Mouse (Mus musculus): ENCODE data around the gene Sirpa.
A peak's percentile ranks its signal among the peaks of the same experiment; 100 is the strongest.

The Sirpa gene

GRCm38 (mm10) chr2:129633077-129633732, 40.6 kb downstream of the Sirpa start:
- peak; percentile 88 to 92 for DNase-seq (ENCODE audit: low spot score in 2 of 2)

GRCm38 (mm10) chr2:129633982-129634381, 41.3 kb downstream of the Sirpa start:
- DNase-seq (ENCODE audit: low spot score in 2 of 2): no peak

DNA sequence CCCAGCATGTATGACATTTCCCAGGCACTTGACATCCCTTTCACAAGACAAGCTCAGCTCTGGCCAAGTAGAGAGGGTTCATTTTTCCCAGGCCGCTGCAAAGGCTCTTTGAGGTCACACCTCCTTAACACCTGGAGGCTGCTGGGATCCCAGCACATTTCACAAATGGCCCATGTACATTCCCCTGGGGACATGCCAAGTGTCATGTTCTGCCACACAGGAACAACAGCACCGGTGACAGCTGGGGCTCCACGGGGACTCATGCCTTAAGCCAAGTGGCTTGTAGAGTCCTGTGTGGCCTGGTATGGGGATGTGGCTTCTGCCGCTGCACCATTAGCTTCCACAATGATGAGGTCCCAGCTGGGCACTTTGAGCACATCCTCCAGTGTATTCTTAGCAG, 60.0 kb downstream of the Sirpa start:
- DNase-seq (ENCODE audit: low spot score in 2 of 2): peak in 1 of 2 experiments; percentile 11

GRCm38 (mm10) chr2:129653632-129654031, 61.0 kb downstream of the Sirpa start:
- DNase-seq (ENCODE audit: low spot score in 2 of 2): no peak

- no peak for DNase-seq (ENCODE audit: low spot score in 2 of 2)
Observed at GRCm38 (mm10) chr2:129654233-129654950, 61.8 kb downstream of the Sirpa start.

GRCm38 (mm10) chr2:129655033-129655432, 62.4 kb downstream of the Sirpa start:
- DNase-seq (ENCODE audit: low spot score in 2 of 2): no peak

DNA sequence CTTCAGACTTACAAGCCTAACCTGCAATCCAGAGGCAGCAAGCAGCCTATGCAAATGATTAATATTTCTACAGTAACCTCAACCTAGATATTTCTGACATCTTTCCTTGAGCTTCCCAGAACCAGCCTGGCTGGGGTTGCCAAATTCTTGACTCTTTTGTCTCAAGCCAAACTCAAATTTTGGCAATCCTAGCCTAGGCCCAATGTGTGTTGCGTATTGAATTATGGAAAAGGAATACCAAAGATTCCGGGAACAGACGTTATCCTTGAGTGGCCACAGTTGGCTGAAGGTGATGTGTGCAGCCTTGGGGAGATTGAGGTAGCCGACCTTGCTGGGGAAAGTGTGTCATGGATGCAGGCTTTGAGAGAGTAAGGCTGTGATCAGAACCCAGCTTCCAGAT, 66.2 kb downstream of the Sirpa start:
- DNase-seq (ENCODE audit: low spot score in 2 of 2): no peak

DNA sequence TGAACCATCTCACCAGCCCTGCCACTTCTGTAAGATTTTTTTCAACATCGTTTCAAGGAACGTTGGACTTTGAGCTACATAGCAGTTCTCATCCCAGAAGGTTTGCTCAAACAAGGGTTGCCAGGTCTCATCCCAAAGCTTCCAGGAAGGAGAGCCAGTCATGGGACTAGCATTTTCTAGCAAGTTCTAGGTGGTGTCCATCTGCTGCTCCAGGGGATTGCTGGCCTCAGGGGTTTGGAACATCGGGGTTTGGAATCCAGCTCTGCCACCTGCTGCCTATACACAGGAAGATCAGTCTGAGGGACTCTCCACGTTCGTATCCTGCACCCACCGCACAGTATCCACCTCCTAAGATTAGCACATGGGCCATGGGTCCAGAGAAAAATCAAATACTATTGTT, 67.4 kb downstream of the Sirpa start:
- DNase-seq (ENCODE audit: low spot score in 2 of 2): peak in 1 of 2 experiments; percentile 15

DNA sequence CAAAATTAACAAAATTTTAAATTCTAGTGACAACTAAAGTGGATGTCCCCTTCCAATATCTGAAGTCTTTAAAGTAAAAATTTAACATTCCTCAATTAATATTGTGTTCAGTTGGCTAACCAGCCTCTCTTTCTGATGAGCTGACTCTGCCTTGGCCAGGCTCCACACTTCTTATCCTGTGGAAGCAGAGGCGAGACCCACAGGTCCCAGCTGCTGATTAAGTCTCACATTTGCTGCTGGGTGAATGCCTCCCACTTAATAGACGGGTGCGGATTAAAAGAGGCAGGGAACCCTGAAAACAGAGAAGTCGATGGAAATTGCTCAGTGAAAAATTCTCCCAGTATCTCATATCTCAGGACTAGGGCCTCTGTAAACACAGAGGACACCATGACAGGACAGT, 69.8 kb downstream of the Sirpa start:
- DNase-seq (ENCODE audit: low spot score in 2 of 2): no peak

DNA sequence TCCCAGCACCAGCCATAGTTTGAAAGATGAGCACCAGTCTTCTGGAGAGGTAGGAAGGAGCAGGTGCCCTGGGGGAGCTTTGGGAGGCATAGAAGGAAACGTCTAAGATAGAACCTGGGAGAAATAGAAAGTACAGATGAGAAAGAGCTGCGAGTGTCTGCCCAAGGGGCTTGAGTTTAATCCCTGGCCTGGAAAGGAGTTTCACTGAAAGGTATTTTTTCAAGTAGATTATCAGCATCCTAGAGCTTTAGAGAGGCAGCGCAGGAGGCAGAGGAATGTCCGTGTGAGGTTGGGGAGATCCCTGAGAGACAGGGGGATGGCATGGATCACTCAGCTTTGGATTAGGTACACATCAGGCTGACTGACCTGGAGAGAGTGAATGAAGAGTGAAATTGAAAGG, 79.3 kb downstream of the Sirpa start:
- no peak for DNase-seq (ENCODE audit: low spot score in 2 of 2)

DNA sequence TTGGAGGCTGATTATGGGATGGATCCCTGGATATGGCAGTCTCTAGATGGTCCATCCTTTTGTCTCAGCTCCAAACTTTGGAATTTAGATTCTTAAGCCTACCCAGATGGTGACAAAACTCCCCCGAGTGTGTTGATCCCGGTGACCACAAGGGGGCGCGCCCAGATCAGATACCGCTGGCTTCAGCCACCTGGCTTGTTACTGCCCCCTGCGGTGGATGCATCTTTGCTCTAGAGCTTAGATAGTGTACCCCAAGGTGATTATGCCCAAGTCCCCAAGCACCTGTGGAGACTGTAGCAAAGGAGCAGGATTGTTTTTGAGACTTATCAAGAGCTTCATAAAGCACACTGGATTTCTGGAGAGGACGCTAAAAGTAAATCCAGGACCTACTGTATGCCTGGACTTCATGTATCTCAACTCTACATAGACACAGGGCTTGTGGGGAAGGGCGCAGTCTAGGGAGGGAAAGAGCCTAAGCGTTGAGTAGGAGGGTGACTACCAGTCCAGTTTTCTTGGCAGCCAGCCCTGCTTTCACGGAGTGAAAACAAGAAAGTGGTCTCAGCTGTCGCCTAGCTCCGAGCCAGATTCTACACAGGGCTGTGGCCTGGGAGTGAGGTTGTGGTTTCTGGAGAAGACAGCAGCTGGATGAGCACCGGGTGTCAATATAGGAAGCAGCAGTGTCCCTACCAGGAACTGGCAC, 82.5 kb downstream of the Sirpa start:
- DNase-seq (ENCODE audit: low spot score in 2 of 2): peak; percentile 28 to 38

DNA sequence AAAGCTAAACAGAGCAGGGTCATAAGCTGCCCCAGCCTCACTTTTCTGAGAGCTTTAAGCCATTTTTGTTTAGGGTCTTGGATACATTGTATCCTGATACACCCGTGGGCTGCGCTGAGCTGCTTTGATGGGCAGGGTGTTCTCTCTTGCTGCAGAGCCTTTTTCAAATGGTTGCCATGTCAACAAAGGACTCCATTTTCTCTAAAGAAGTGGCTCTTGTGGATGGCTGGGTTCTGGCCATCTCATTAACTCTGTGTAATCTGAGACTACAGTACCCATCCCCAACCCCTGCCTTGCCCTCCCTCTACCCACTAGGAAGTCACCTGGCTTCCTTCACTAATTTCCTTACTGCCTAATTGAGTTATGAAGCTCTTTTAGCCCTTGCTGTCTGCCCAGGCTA, 85.0 kb downstream of the Sirpa start:
- DNase-seq (ENCODE audit: low spot score in 2 of 2): no peak

GRCm38 (mm10) chr2:129679066-129679465, 86.4 kb downstream of the Sirpa start:
- no peak for DNase-seq (ENCODE audit: low spot score in 2 of 2)

DNA sequence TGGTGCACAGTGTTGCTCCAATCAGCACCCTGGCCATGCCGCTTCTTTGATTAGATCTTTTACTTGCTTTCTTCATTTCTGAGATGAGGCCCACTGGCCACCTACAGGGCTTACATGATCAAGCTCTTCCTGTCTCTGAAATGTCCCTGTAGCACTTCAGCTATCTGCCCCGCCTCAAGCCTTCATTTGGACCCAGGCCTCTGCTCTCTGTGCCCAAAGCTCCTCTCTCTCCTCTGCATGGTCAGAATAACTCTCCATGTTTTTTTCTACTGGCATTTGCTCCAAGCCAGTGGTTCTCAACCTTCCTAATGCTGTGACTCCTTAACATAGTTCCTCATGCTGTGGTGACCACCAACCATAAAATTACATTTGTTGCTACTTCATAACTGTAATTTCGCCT, 87.6 kb downstream of the Sirpa start:
- DNase-seq (ENCODE audit: low spot score in 2 of 2): no peak

Measured in heart, adult 9 months (tissue).